Mouse (Mus musculus) cortical plate, adult 2 months (tissue): ENCODE results near the gene Zscan26.

Source experiments
- CTCF ChIP-seq: fragments of 200-500 bp; IDR thresholded peaks from 2 replicates; pipeline ENCODE4 v1.5.1; 2011; ENCODE audit warnings: mild to moderate bottlenecking, control low read depth, low read length; ENCODE audit not compliant: insufficient read depth; ENCODE audit errors: extremely low read depth
- POLR2A ChIP-seq: fragments of 200-500 bp; IDR thresholded peaks from 2 replicates; pipeline ENCODE4 v1.6.1; 2011; ENCODE audit warnings: mild to moderate bottlenecking, low read length, control low read depth; ENCODE audit not compliant: insufficient read depth; ENCODE audit errors: extremely low read depth

GRCm38 (mm10) chr13:21441207-21441572, 12.3 kb downstream of the Zscan26 start:
- TF ChIP-seq POLR2A (no peak), CTCF (no peak)
